Mouse (Mus musculus) midbrain, embryonic 11.5 days (tissue): ENCODE data around the gene Adora2a. TPM values are rescaled to one million over a fixed set of nuclear protein-coding genes. Genes with fewer than 3 reads are reported as not detected.
"Not testable (repeated sequence)": the region's sequence is repeated elsewhere in the genome, so short reads cannot be mapped to it uniquely, and the experiment has no call there.

ENCODE experiments used
- ATAC-seq: fragments of 200-750 bp; cut with Nextera tagmentation; 2 replicates; pipeline ENCODE4 v1.8.0; 2017; ENCODE audit warnings: moderate TSS enrichment, moderate library complexity; ENCODE audit not compliant: low FRiP score
- DNase-seq: peaks from one replicate; pipeline ENCODE4 v3.0.0; 2015; ENCODE audit warnings: low spot score; ENCODE audit errors: missing footprints
- H3K27ac ChIP-seq: fragments of 300-500 bp; sonication (generic); 2 replicates; pipeline ENCODE4 v1.5.1; 2014; ENCODE audit warnings: low read depth, low read length
- H3K27me3 ChIP-seq: fragments of 300-500 bp; sonication (generic); 2 replicates; pipeline ENCODE4 v1.6.1; 2014; ENCODE audit warnings: mild to moderate bottlenecking, low read length, moderate library complexity, mixed read lengths; ENCODE audit not compliant: control insufficient read depth, insufficient read depth
- H3K36me3 ChIP-seq: fragments of 300-500 bp; sonication (generic); 2 replicates; pipeline ENCODE4 v1.6.1; 2014; ENCODE audit warnings: mild to moderate bottlenecking, low read length, moderate library complexity, mixed read lengths; ENCODE audit not compliant: control insufficient read depth, insufficient read depth
- H3K4me1 ChIP-seq: fragments of 300-500 bp; sonication (generic); 2 replicates; pipeline ENCODE4 v1.6.1; 2014; ENCODE audit warnings: low read length; ENCODE audit not compliant: control insufficient read depth, insufficient read depth
- H3K4me2 ChIP-seq: fragments of 300-500 bp; sonication (generic); 2 replicates; pipeline ENCODE4 v1.6.1; 2014; ENCODE audit warnings: mild to moderate bottlenecking, moderate library complexity
- H3K4me3 ChIP-seq: fragments of 300-500 bp; sonication (generic); 2 replicates; pipeline ENCODE4 v1.5.1; 2014; ENCODE audit warnings: low read depth, low read length
- H3K9ac ChIP-seq: fragments of 300-500 bp; sonication (generic); 2 replicates; pipeline ENCODE4 v1.6.1; 2014; ENCODE audit warnings: low read length
- H3K9me3 ChIP-seq: fragments of 300-500 bp; sonication (generic); 2 replicates; pipeline ENCODE4 v1.6.1; 2016; ENCODE audit warnings: low read length; ENCODE audit not compliant: control insufficient read depth
- WGBS: fragments of 180-500 bp; shearing (Covaris S2); extraction: QIAGEN DNeasy Blood & Tissue Kit; methylation state at CpG from one replicate; pipeline ENCODE4 v1.1.7; 2014; 5-methylcytosine and 5-hydroxymethylcytosine counted together
- polyA plus RNA-seq: library from polyadenylated mRNA; unstranded; fragments of >200 nt; fragmentation: Nextera tagmentation; extraction: Ambion mirVana; gene quantifications from 2 replicates; pipeline ENCODE4 v1.2.1, GENCODE M21; 2014

Gene Adora2a
- polyA plus RNA-seq, 1 experiment from 2014 or later: 2.8 TPM

GRCm38 (mm10) chr10:75344563-75344962, 27.9 kb downstream of the Adora2a start:
- not testable (repeated sequence) for H3K27me3 ChIP-seq, ATAC-seq, H3K9me3 ChIP-seq, H3K9ac ChIP-seq, H3K36me3 ChIP-seq, H3K4me2 ChIP-seq, H3K4me1 ChIP-seq, H3K4me3 ChIP-seq, H3K27ac ChIP-seq
- 58% methylated on average over 1 of the region's 1 CpGs for WGBS
- DNase-seq: peak; percentile 66

DNA sequence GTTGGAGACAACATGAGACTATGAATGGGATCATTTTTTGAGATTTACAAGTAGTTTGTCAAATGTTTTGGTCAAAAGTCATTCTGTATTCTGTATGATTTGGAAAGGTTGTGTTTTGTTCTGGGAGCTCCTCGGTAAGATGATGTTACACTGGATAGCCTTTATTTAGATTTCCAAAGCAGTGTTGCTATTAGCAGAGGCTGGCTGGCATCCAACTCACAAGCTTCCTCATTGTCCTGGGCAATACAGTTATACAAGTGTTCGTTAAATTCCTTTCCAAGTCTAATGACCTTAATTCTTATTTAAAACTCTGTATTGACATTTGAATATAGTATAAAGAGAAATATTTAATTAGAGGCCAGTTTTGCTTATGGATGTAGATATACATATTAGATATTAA, 28.6 kb downstream of the Adora2a start:
- 89% methylated on average over 2 of the region's 2 CpGs for WGBS
- Histone ChIP-seq H3K36me3 (no peaks in the 10 kb centered on the region), H3K4me1 (no peaks in the 10 kb centered on the region), H3K4me3 (no peak overlapping the region), H3K9ac (no peak overlapping the region), H3K4me2 (no peak overlapping the region), H3K27me3 (no peaks in the 10 kb centered on the region), H3K27ac (no peak overlapping the region), H3K9me3 (no peaks in the 10 kb centered on the region)
- ATAC-seq: no peak
- no peak for DNase-seq

DNA sequence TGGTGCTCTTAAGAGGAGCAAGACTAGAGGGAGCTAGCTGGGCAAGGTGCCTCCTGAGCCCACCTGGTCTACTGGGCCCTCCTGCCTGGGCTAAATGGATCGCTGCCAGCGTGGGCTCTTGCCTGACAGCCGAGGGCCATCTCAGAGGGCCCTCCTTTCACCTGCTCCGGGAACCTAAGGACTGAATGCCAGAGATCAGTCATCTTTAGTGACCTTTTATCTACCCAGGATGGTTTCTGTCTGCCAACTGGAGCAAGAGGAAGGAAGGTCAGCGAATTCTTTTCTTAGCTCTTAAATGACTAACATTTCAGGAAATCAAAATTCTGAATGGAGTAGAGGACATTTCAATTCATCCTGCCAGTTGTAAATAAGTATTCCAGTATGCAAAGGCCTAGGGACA, 33.9 kb downstream of the Adora2a start:
- WGBS: 79% methylated on average over 5 of the region's 5 CpGs
- H3K4me3 ChIP-seq: no peak overlapping the region
- no peaks in the 10 kb centered on the region for H3K4me1 ChIP-seq

DNA sequence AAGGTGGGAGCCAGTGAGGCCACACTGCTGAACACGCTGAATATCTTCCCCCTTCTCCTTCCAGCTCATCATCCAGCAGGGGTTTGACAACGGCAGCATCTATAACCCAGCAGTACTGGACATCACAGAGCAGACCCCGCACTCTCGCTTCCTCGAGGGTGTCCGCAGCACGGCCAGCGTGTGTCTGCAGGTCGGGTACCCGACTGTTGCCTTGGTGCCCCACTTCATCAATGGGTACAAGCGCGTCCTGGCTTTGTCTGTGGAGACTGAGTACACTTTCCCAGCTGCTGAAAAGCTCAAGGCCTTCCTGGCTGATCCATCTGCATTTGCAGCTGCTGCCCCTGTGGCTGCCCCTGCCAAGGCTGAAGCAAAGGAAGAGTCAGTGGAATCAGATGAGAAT, 35.9 kb downstream of the Adora2a start:
- ATAC-seq: no peak
- Histone ChIP-seq H3K4me2 (no peak overlapping the region), H3K9ac (no peak overlapping the region), H3K4me1 (no peaks in the 10 kb centered on the region), H3K4me3 (no peak overlapping the region), H3K27me3 (no peaks in the 10 kb centered on the region), H3K27ac (no peak overlapping the region), H3K36me3 (no peaks in the 10 kb centered on the region), H3K9me3 (no peaks in the 10 kb centered on the region)
- DNase-seq: no peak
- 95% methylated on average over 12 of the region's 12 CpGs for WGBS

More for the DNA sequence above, 33.9 kb downstream of the Adora2a start:
- Histone ChIP-seq H3K9ac (no peak overlapping the region), H3K36me3 (no peaks in the 10 kb centered on the region), H3K4me2 (no peak overlapping the region), H3K9me3 (no peaks in the 10 kb centered on the region), H3K27ac (no peak overlapping the region), H3K27me3 (no peaks in the 10 kb centered on the region)
- DNase-seq (no peak), ATAC-seq (no peak)

DNA sequence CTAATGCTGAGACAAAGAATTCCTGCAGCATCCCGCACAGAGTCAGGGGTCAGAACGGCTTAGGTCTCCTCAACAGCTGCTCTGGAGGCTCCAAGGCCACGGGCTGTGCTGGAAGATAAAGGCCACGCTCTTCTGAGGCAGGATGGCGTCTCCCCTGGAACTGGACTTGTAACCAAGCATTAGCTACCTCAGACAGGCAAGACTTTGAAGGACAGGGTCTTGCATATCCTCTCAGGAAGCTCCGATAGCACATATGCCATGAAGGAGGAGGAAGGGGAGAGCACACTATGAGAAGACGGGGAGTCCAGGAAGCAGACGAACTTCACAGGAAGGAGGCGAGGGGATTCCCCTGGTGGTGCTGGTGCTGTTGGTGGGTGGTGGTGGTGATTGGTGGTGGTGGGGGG, 37.2 kb downstream of the Adora2a start:
- not testable (repeated sequence) for DNase-seq, H3K4me2 ChIP-seq, H3K9me3 ChIP-seq, H3K27ac ChIP-seq, H3K4me3 ChIP-seq, H3K27me3 ChIP-seq, H3K36me3 ChIP-seq, H3K4me1 ChIP-seq, H3K9ac ChIP-seq, ATAC-seq
- WGBS: 57% methylated on average over 8 of the region's 9 CpGs

GRCm38 (mm10) chr10:75355341-75355740, 38.7 kb downstream of the Adora2a start:
- no peak for ATAC-seq
- DNase-seq: no peak
- H3K27ac ChIP-seq: no peak overlapping the region
- no peak overlapping the region for H3K4me3 ChIP-seq
- no peaks in the 10 kb centered on the region for H3K4me1 ChIP-seq
- no peaks in the 10 kb centered on the region for H3K27me3 ChIP-seq
- 90% methylated on average over 4 of the region's 4 CpGs for WGBS
- H3K9me3 ChIP-seq: no peaks in the 10 kb centered on the region
- H3K4me2 ChIP-seq: no peak overlapping the region
- no peak overlapping the region for H3K9ac ChIP-seq
- H3K36me3 ChIP-seq: no peaks in the 10 kb centered on the region

DNA sequence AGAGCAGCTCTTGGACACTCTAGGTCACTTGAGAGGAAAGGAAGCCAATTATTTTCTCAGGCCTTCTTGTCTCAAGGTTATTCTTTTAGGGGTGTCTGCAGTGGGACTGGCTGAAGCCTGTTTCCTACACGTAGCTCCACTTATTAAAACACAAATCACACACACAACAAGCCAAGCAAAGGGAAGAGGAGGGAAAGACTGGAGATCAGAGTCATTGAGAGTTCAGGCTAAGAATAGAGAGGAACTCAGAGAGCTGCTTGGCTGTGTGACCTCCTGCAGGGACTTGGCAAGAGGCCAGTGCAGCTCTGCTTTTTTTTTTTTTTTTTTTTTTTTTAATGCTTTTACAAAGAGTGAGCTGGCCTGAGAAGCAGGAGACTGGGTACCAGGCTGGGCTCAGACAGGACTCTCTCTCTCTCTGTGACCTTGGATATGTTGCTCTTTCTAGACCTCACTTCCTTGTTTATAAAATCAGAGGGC, 47.6 kb downstream of the Adora2a start:
- not testable (repeated sequence) for H3K9me3 ChIP-seq, H3K4me1 ChIP-seq, H3K36me3 ChIP-seq, DNase-seq, H3K27me3 ChIP-seq, H3K27ac ChIP-seq, H3K9ac ChIP-seq, H3K4me3 ChIP-seq, H3K4me2 ChIP-seq
- WGBS: 6% methylated on average over 1 of the region's 1 CpGs
- peak; percentile 79 for ATAC-seq

DNA sequence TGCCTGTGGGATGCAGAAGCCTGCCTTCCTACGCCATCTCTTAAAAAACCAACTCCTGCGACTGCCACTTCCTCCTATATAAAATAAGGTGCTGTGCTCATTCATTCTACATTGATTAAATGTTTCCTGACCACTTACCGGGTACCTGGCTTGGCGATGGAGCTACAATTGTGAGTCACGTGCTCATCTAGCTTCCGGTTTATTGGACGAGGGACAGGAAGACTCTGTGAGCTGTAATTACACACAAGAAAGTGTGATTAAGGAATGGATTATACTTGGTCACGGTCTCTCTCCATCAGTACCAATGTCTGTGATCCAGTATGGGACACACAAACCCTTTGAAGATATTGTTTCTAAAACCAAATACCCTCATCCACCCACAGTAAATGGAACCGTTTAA, 48.1 kb downstream of the Adora2a start:
- no peak for DNase-seq
- 0 out of 2 replicates have a peak, but pooled peaks cover 2% of the 10 kb centered on the region for H3K4me1 ChIP-seq
- H3K27ac ChIP-seq: no peak overlapping the region
- no peaks in the 10 kb centered on the region for H3K27me3 ChIP-seq
- H3K9me3 ChIP-seq: no peaks in the 10 kb centered on the region
- no peak for ATAC-seq
- H3K36me3 ChIP-seq: no peaks in the 10 kb centered on the region
- no peak overlapping the region for H3K4me2 ChIP-seq
- H3K9ac ChIP-seq: no peak overlapping the region
- H3K4me3 ChIP-seq: no peak overlapping the region
- whole genome bisulfite sequencing: 89% methylated on average over 9 of the region's 9 CpGs

GRCm38 (mm10) chr10:75365231-75365633, 48.6 kb downstream of the Adora2a start:
- no peaks in the 10 kb centered on the region for H3K27me3 ChIP-seq
- WGBS: 63% methylated on average over 6 of the region's 6 CpGs
- no peak overlapping the region for H3K27ac ChIP-seq
- H3K4me3 ChIP-seq: no peak overlapping the region
- no peaks in the 10 kb centered on the region for H3K9me3 ChIP-seq
- no peak overlapping the region for H3K4me2 ChIP-seq
- DNase-seq: no peak
- 0 out of 2 replicates have a peak, but pooled peaks cover 2% of the 10 kb centered on the region for H3K4me1 ChIP-seq
- H3K36me3 ChIP-seq: no peaks in the 10 kb centered on the region
- no peak overlapping the region for H3K9ac ChIP-seq
- ATAC-seq: no peak
